Mouse (Mus musculus) WW6 (cell line): ENCODE data around the gene Olfr978.
"Not testable (repeated sequence)": the region's sequence is repeated elsewhere in the genome, so short reads cannot be mapped to it uniquely, and the experiment has no call there.

ENCODE experiments used
- DNase-seq: peaks from one replicate; pipeline ENCODE4 v3.0.0-alpha.2; 2013; ENCODE audit warnings: low read depth, low spot score

The Olfr978 gene

DNA sequence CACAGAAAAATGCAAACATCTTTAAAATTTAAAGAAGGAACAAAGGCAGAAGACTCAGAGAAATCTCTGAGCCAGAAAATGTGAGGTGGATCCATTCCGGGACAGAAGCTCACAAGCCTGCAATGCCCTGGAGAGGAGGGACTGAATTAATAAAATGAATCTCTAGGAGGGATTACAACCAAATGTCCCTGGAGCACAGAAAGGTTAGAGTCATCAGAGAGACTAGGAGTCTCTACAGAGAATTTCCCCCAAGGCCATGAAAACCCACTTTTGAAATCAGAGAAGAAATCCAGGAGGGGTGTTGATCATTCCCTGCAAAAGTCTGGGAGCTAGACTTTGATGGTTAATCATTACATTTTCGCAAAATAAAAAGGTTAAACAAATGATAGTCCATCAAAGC is at the start of gene Olfr978:
TSS of gene Olfr978 (plus strand) at position 301 of the 400 bp plus-strand sequence.
- no peak for DNase-seq

DNA sequence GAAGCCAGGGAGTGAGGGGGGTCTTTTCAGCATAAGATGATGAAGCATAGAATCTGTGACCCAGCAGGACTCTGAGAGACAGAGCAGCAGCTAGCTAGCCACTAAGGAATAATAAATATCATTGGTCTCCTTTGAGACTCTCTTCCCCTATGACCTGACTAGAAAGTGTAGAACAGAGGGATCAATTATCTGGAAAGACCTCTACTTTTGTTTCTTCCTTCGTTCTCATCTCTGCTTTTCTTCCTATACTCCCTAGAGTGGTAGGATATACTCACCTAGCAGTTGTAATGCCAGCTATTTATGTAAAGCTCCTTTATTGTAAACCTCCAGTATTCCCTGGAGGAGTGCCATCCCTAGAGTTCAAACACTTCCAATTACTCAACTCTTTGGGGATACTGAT is 40.0 kb upstream of the Olfr978 start, which contains the start of gene Olfr975:
TSS of gene Olfr975 (minus strand) at position 101 of the 400 bp plus-strand sequence.
- no peak for DNase-seq

DNA sequence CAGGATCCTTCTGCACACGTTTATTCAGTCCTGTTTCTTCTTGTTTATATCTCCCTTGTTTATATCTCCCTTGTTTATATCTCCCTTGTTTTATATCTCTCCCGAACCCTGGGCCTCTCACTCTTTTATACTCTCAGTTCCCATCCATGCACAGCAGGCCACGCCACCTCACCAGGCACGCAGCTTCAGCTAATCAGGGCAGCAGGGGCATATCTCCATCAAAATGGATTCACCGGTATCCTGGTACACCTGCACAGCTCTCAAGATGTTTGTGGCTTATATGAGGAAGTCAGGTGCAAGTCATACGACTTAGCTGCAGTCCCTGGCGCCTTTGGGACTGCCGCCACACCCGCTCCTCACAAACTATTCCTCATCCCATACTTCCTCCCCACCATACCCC is 30.9 kb upstream of the Olfr978 start, which contains the start of gene Olfr976:
TSS of gene Olfr976 (minus strand) at position 101 of the 400 bp plus-strand sequence.
- DNase-seq: not testable (repeated sequence)

DNA sequence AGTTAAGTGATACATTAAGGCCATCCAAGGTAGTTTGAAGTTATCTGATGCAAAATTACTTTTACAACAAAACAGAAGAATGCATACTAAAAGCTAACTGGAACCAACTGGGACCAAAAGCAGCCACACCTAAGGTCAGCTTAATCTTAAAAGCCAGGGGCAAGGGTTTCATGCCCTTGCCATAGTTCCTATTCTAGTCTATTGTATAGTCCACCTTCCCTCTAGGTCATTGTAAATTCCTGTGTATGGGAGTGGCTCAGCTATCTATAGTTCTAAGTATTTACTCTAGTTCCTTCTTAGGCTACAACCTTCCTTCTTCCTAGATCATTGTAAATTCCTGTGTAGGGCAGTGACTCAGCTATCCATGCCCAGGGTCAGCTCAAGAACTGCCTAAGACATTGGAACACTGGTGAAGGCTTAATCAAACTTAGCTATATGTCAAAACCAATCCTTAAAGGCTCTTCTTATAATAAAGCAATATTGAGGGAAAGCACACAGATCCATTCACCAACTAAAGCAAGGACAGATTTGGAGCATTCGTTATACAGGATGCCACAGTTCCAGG is 15.2 kb upstream of the Olfr978 start:
- DNase-seq: not testable (repeated sequence)

DNA sequence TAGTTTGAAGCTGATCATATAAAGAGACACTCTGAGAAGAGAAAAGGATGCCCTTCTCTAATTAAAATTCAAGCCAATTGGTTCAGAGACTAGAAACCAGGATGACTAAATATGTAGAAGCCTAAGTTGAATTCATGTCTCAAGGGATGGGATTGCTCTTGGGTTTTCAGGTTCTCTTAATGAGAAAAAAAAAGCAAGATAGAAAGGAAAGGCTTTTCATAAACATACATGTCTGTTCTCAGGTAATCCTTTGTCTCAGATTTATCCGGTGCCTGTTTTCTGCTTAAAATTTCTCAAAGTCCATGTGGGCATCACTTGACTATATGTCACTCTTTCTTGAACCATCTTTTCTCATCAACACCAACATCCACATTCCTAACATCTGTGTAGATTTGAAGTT is 11.5 kb downstream of the Olfr978 start, which contains the start of gene Olfr979:
TSS of gene Olfr979 (minus strand) at position 101 of the 400 bp plus-strand sequence.
- no peak for DNase-seq

DNA sequence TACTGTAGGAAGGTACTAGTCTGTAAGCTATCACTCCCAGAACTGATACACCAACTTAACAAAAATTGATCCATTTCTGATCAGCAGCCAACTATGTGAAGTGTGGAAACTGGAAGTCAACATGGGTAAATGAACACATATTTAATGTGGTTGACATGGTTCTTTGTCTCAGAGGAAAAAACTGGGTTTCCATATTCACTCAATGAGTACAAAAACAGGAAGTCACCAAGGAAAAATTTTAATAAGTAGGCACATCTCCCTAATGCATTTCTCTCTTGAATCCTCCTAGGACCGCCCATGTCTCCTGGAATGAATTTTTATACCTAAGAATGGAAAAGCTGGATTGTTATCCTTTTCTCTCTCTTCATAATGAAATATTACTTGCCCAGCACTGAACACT is 17.6 kb downstream of the Olfr978 start, which contains the start of gene Olfr980:
TSS of gene Olfr980 (minus strand) at position 101 of the 400 bp plus-strand sequence.
- DNase-seq: no peak

DNA sequence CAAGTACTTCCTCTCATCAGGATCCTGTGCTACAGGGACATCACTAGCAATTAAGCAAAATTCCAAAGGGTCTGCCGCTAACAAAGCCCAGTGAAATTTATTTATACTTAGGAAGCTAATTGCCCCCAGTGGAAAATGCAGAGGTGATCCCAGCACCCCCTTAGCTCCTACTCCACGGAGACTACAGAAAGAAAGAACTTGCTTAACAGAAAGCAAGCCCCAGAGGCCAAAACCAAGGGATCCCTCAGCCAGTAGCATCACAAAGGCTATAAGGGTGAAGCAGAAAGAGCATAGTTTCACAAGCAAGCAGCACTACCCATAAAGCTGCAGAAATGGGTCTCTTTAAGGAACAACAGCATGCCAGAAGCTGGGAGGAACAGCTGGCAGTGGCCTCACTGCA is 29.3 kb downstream of the Olfr978 start, which contains the start of gene Olfr981:
TSS of gene Olfr981 (plus strand) at position 301 of the 400 bp plus-strand sequence.
- no peak for DNase-seq
